Mouse (Mus musculus): ENCODE measurements around the gene Gm20716.
A peak's percentile ranks its signal among the peaks of the same experiment; 100 is the strongest.

Gm20716 gene

GRCm38 (mm10) chr2:168230026-168230728, at the start of gene Gm20716, which contains the start of the genes Dpm1 and Mocs3:
Gm20716 (minus strand) TSS chr2:168230364.
Dpm1 (minus strand) TSS chr2:168230591.
Mocs3 (plus strand) TSS chr2:168230622.
- DNase-seq (ENCODE audit: low read depth, low spot score), result peak; percentile 96

DNA sequence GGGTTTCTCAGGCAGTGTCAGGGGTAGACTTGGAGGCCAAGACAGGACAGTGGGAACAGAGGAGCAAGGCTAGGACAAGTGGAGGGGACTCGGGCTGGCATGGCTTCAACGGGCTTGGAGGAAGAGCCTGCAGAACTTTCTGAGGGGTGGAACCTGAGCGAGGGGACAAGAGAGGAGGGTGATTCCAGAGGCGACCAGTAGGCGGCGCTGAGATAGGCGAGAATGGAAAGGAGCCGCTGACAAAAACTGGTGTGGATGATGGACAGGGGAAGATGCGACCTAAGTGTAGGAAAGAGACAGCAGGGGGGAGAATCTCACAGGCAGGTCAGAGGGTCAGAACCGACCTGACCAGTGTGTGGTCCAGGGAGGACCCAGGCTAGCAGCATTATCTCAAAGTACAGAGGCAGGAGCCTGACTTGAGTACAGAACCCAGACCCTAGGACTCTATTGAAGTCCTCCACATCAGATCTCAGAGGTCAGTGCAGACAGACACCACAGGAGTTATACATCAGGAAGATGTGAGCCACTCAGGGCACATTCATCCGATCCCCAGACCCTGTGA, 44.3 kb upstream of the Gm20716 start:
- DNase-seq (ENCODE audit: low read depth, low spot score), result peak; percentile 62

DNA sequence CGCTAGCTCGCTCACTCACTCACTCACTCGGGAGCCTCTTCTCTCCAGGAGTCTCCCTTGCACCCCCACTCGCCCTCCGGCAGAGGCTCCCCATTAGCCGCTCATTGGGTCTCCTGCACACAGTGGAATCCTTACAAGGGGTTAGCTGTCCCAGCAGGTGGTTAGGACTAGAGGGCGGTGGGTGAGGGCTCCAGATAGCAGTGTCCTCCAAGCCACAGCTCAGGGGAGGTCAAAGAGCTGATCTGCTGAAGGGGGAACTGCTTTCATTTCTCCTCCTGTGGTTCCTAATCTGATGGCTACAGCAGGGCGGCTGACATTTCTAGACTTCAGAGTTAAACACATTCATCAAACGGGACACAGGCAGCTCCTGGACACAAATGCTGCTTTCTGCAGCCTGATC, 43.2 kb upstream of the Gm20716 start:
- no peak for DNase-seq (ENCODE audit: low read depth, low spot score)

- DNase-seq (ENCODE audit: low read depth, low spot score), result no peak
Measured at GRCm38 (mm10) chr2:168268033-168268432, 37.9 kb upstream of the Gm20716 start.

DNA sequence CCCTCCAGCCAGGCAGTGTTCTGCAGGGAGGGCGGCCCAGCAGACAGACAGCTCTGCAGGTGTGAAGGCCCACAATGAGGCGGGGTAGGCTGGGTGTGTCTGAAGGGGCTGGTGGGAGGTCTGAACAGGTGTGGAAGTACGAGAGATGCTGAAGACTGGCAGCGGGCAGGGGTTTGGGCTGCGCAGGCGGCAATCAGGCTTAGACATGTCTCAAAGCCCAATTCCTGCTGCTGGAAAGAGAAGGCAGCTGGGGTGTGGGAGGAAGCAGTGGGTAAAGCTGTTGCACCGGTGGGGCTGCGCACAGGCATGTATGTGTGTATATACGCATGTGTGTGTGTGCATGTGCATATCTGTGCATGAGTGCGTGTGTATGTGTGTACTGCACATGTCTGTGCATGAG, 30.7 kb upstream of the Gm20716 start:
- peak; percentile 82 for DNase-seq (ENCODE audit: low read depth, low spot score)

- no peak for DNase-seq (ENCODE audit: low read depth, low spot score)
Measured at GRCm38 (mm10) chr2:168260124-168260523, 30.0 kb upstream of the Gm20716 start.

GRCm38 (mm10) chr2:168259046-168259445, 28.9 kb upstream of the Gm20716 start:
- DNase-seq (ENCODE audit: low read depth, low spot score), result no peak

DNA sequence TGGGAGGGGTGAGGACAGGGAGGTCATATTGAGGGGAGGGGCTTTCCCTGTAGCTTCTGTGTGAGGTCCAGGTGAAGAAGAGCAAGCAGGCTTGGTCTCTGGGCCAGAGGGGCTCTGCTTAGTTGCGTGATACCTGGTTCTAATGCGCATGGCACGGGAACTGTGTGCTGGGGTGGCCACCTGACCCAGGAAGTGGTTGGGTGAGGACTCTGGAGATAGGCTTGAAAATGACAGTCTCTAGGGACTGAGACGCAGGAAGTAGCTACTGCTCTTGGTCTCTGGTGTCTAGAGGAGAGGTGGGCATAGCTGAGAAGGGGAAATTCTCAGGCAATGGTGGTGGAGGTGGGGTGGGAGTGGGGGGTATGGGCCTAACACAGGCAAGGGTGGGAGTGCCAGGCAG, 27.0 kb upstream of the Gm20716 start:
- no peak for DNase-seq (ENCODE audit: low read depth, low spot score)

DNA sequence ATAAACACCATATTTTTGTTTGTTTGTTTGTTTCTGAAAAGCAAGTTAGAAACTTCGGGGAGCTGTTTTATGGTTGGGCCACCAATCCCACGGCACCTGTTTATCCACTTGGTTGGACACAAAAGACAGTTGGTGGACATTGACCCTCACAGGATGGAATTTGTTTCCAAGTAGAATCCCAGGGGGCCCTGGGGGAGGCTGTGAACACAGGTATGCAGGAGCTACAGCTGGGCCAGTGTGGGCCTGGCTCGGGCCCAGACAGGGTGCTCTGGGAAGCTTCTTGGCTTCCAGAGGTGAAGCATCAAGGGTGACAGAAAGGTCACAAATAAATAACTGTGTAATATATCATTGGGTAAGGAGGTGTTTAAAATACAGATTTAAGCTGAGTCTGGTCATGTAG, 26.3 kb upstream of the Gm20716 start:
- DNase-seq (ENCODE audit: low read depth, low spot score), result no peak

DNA sequence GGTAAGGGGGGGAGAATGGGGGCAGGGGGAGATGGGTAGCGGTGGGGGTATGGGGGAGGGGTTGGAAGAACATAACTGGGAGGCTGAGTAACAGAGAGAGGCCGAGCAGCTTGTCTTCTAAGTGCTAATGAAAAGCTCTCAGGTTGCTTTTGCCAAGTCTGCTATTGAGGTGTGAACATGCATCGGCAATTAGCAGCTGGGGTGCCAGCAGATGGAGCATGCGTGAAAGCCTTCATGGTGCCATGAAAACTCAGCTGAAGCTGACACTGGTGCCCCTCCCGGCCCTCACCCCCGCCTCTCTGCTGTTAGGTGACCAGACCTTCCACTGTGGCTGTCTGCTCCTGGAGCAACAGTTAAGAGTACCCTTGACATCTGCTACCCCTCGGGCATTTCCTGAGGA, 23.7 kb upstream of the Gm20716 start:
- DNase-seq (ENCODE audit: low read depth, low spot score), result peak; percentile 73

DNA sequence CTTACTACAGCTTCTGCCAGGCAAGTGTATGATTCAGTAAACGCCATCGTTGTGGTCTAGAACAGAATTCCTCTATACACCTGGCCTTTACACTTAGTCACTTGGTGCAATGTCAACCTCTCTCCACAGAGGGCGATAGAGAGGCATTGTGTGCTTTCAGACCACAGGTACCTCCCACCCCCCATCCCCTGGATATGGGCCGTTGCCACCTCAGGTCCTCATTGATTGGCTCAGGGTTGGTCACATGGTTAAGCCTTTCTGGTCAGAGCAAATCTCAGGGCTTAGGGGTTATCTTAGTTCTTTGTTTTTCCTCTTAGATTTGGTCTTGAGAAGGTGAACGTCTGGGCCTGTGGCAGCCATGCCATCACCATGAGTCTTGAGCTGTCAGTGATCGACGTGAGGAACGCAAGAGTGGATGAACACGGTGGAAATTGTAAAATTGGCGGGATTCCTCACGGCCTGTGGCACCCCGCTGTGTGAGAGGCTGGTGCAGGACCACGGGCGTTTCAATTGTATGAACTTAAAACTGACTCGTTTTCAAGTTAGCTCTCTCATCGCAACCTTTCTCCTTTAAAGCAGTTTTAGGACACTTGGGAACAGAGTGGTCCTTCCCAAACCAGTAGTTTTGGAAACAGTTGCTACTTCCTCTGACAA, 22.6 kb upstream of the Gm20716 start:
- peak; percentile 53 for DNase-seq (ENCODE audit: low read depth, low spot score)

GRCm38 (mm10) chr2:168250270-168250669, 20.1 kb upstream of the Gm20716 start:
- peak; percentile 91 for DNase-seq (ENCODE audit: low read depth, low spot score)

GRCm38 (mm10) chr2:168248856-168249245, 18.7 kb upstream of the Gm20716 start:
- DNase-seq (ENCODE audit: low read depth, low spot score), result peak; percentile 16

GRCm38 (mm10) chr2:168248167-168248855, 18.1 kb upstream of the Gm20716 start:
- no peak for DNase-seq (ENCODE audit: low read depth, low spot score)

DNA sequence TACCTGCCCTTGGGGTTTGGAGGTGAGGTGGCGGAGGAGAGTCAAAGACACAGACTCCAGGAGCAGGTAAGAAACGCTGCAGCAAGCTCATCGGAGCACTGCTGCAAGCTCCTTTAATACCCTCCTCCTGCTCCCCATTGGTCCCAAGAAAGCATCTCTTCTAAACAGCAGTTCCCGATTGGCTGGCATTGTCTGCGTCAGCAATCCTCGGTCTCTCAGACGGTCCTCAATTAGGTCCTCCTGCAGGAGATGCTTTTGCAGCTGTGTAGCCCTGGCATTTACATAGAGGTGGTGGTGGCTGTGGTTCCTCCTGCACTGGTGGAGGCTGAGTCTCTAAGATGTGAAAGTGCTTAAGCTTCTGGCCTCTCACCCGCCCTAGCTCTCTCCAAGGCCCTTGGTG, 15.4 kb upstream of the Gm20716 start:
- peak; percentile 54 for DNase-seq (ENCODE audit: low read depth, low spot score)

- DNase-seq (ENCODE audit: low read depth, low spot score), result no peak
Measured at GRCm38 (mm10) chr2:168243278-168243677, 13.1 kb upstream of the Gm20716 start.

DNA sequence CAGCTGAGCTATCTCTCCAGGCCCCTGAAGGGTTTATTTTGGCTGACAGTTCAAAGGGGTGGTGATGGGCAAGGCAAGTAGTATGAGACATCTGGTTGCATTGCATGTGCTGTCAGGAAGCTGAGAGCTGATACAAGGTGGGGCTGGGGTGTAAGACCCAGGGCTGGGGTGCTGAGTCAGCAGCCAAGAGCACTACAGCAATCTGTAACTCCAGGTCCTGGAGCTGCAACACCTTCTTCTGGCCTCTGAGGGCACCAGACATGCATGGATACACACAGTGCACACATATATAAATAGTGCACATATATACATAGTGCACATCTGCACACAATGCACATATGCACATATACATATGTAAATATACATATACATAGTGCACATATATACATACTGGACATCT, 12.7 kb upstream of the Gm20716 start:
- DNase-seq (ENCODE audit: low read depth, low spot score), result no peak

- no peak for DNase-seq (ENCODE audit: low read depth, low spot score)
Measured at GRCm38 (mm10) chr2:168238335-168238734, 8.2 kb upstream of the Gm20716 start.

- no peak for DNase-seq (ENCODE audit: low read depth, low spot score)
Measured at GRCm38 (mm10) chr2:168233286-168233685, 3.1 kb upstream of the Gm20716 start.

- no peak for DNase-seq (ENCODE audit: low read depth, low spot score)
Measured at GRCm38 (mm10) chr2:168231471-168231829, 1.3 kb upstream of the Gm20716 start.

DNA sequence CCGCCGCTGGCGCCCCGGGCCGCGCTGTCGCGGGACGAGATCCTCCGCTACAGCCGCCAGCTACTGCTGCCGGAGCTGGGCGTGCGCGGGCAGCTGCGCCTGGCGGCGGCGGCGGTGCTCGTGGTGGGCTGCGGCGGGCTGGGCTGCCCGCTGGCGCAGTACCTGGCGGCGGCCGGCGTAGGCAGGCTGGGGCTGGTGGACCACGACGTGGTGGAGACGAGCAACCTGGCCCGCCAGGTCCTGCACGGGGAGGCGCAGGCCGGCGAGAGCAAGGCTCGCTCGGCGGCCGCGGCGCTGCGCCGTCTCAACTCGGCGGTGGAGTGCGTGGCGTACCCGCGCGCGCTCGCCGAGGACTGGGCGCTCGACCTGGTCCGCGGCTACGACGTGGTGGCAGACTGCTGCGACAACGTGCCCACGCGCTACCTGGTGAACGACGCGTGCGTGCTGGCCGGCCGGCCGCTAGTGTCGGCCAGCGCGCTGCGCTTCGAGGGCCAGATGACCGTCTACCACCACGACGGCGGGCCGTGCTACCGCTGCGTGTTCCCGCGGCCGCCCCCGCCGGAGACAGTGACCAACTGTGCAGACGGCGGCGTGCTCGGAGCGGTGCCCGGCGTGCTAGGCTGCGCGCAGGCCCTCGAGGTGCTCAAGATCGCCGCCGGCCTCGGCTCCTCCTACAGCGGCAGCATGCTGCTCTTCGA, 758 bp upstream of the Gm20716 start:
- peak; percentile 54 for DNase-seq (ENCODE audit: low read depth, low spot score)
